Mouse (Mus musculus): ENCODE results near the gene Capn11. TPM values are rescaled to one million over a fixed set of nuclear protein-coding genes. Genes with fewer than 3 reads are reported as not detected.

Capn11 gene
- total and polyA plus RNA-seq, 2 experiments from 2014 or later: 1.3 to 1.5 TPM

GRCm38 (mm10) chr17:45619386-45620256 is 39.5 kb downstream of the Capn11 start:
- Histone ChIP-seq H3K9ac (no peak overlapping the region), H3K27me3 (ENCODE audit: insufficient read depth, low read length) (no peaks in the 10 kb centered on the region), H3K9me3 (ENCODE audit: low read length) (no peaks in the 10 kb centered on the region), H3K4me1 (ENCODE audit: insufficient read depth) (no peaks in the 10 kb centered on the region), H3K36me3 (ENCODE audit: insufficient read depth) (no peaks in the 10 kb centered on the region), H3K4me3 (ENCODE audit: low read depth, low read length) (no peak overlapping the region), H3K27ac (ENCODE audit: low read depth, low read length) (no peak overlapping the region), H3K4me2 (ENCODE audit: low read depth) (no peak overlapping the region)
- ATAC-seq: no peak
- TF ChIP-seq CTCF (IDR thresholded peaks at IDR 0.05; ENCODE audit: low read depth): no peak
- no peak for DNase-seq
- WGBS: 39% methylated on average over 20 of the region's 20 CpGs

GRCm38 (mm10) chr17:45618941-45619385 is 40.2 kb downstream of the Capn11 start:
- no peak for TF ChIP-seq CTCF (IDR thresholded peaks at IDR 0.05; ENCODE audit: low read depth)
- H3K27ac ChIP-seq (ENCODE audit: low read depth, low read length): no peak overlapping the region
- WGBS: 22% methylated on average over 8 of the region's 8 CpGs

GRCm38 (mm10) chr17:45617655-45618054 is 41.5 kb downstream of the Capn11 start:
- Histone ChIP-seq H3K9me3 (ENCODE audit: low read length) (no peaks in the 10 kb centered on the region), H3K27me3 (ENCODE audit: insufficient read depth, low read length) (no peaks in the 10 kb centered on the region), H3K4me1 (ENCODE audit: insufficient read depth) (no peaks in the 10 kb centered on the region), H3K9ac (no peak overlapping the region), H3K36me3 (ENCODE audit: insufficient read depth) (no peaks in the 10 kb centered on the region), H3K4me3 (ENCODE audit: low read depth, low read length) (no peak overlapping the region), H3K4me2 (ENCODE audit: low read depth) (no peak overlapping the region), H3K27ac (ENCODE audit: low read depth, low read length) (no peak overlapping the region)
- DNase-seq (no peak), ATAC-seq (no peak)
- TF ChIP-seq CTCF (IDR thresholded peaks at IDR 0.05; ENCODE audit: low read depth): no peak
- 89% methylated on average over 6 of the region's 6 CpGs for WGBS

More at GRCm38 (mm10) chr17:45618941-45619385, 40.2 kb downstream of the Capn11 start:
- Histone ChIP-seq H3K9me3 (ENCODE audit: low read length) (no peaks in the 10 kb centered on the region), H3K9ac (no peak overlapping the region), H3K4me1 (ENCODE audit: insufficient read depth) (no peaks in the 10 kb centered on the region), H3K36me3 (ENCODE audit: insufficient read depth) (no peaks in the 10 kb centered on the region), H3K27me3 (ENCODE audit: insufficient read depth, low read length) (no peaks in the 10 kb centered on the region), H3K4me3 (ENCODE audit: low read depth, low read length) (no peak overlapping the region), H3K4me2 (ENCODE audit: low read depth) (no peak overlapping the region)
- ATAC-seq: no peak
- DNase-seq: no peak

GRCm38 (mm10) chr17:45616679-45617078 is 42.4 kb downstream of the Capn11 start:
- no peak overlapping the region for H3K4me2 ChIP-seq (ENCODE audit: low read depth)

GRCm38 (mm10) chr17:45616046-45616650 is 43.0 kb downstream of the Capn11 start:
- Histone ChIP-seq H3K27me3 (ENCODE audit: insufficient read depth, low read length) (no peaks in the 10 kb centered on the region), H3K4me2 (ENCODE audit: low read depth) (no peak overlapping the region), H3K4me1 (ENCODE audit: insufficient read depth) (no peaks in the 10 kb centered on the region), H3K9me3 (ENCODE audit: low read length) (no peaks in the 10 kb centered on the region), H3K4me3 (ENCODE audit: low read depth, low read length) (no peak overlapping the region), H3K9ac (no peak overlapping the region), H3K36me3 (ENCODE audit: insufficient read depth) (no peaks in the 10 kb centered on the region), H3K27ac (ENCODE audit: low read depth, low read length) (no peak overlapping the region)
- no peak for ATAC-seq
- 65% methylated on average over 4 of the region's 4 CpGs for WGBS
- DNase-seq: no peak
- TF ChIP-seq CTCF (IDR thresholded peaks at IDR 0.05; ENCODE audit: low read depth): no peak

More at GRCm38 (mm10) chr17:45616679-45617078, 42.4 kb downstream of the Capn11 start:
- 79% methylated on average over 3 of the region's 3 CpGs for WGBS
- DNase-seq: no peak
- no peak overlapping the region for H3K9ac ChIP-seq
- no peaks in the 10 kb centered on the region for H3K9me3 ChIP-seq (ENCODE audit: low read length)
- H3K27ac ChIP-seq (ENCODE audit: low read depth, low read length): no peak overlapping the region
- ATAC-seq: no peak
- no peaks in the 10 kb centered on the region for H3K4me1 ChIP-seq (ENCODE audit: insufficient read depth)
- no peaks in the 10 kb centered on the region for H3K36me3 ChIP-seq (ENCODE audit: insufficient read depth)
- TF ChIP-seq CTCF (IDR thresholded peaks at IDR 0.05; ENCODE audit: low read depth): no peak
- H3K4me3 ChIP-seq (ENCODE audit: low read depth, low read length): no peak overlapping the region
- no peaks in the 10 kb centered on the region for H3K27me3 ChIP-seq (ENCODE audit: insufficient read depth, low read length)

GRCm38 (mm10) chr17:45612921-45613320 is 46.2 kb downstream of the Capn11 start:
- Histone ChIP-seq H3K4me3 (ENCODE audit: low read depth, low read length) (no peak overlapping the region), H3K27me3 (ENCODE audit: insufficient read depth, low read length) (no peaks in the 10 kb centered on the region), H3K4me2 (ENCODE audit: low read depth) (no peak overlapping the region), H3K9ac (no peak overlapping the region), H3K27ac (ENCODE audit: low read depth, low read length) (no peak overlapping the region), H3K36me3 (ENCODE audit: insufficient read depth) (no peaks in the 10 kb centered on the region), H3K9me3 (ENCODE audit: low read length) (no peaks in the 10 kb centered on the region), H3K4me1 (ENCODE audit: insufficient read depth) (no peaks in the 10 kb centered on the region)
- no peak for TF ChIP-seq CTCF (IDR thresholded peaks at IDR 0.05; ENCODE audit: low read depth)
- no peak for DNase-seq
- ATAC-seq: no peak
- 89% methylated on average over 7 of the region's 7 CpGs for WGBS

- H3K4me1 ChIP-seq (ENCODE audit: insufficient read depth): no peaks in the 10 kb centered on the region
- no peak overlapping the region for H3K27ac ChIP-seq (ENCODE audit: low read depth, low read length)
- H3K9ac ChIP-seq: no peak overlapping the region
- DNase-seq (no peak), ATAC-seq (no peak)
- no peaks in the 10 kb centered on the region for H3K36me3 ChIP-seq (ENCODE audit: insufficient read depth)
- TF ChIP-seq CTCF (IDR thresholded peaks at IDR 0.05; ENCODE audit: low read depth): no peak
- no peaks in the 10 kb centered on the region for H3K9me3 ChIP-seq (ENCODE audit: low read length)
- no peak overlapping the region for H3K4me2 ChIP-seq (ENCODE audit: low read depth)
- WGBS: 85% methylated on average over 8 of the region's 8 CpGs
- no peaks in the 10 kb centered on the region for H3K27me3 ChIP-seq (ENCODE audit: insufficient read depth, low read length)
- H3K4me3 ChIP-seq (ENCODE audit: low read depth, low read length): no peak overlapping the region
Observed at GRCm38 (mm10) chr17:45612008-45612407, 47.1 kb downstream of the Capn11 start.

Data from forebrain, postnatal 0 days (tissue).